Comparison of ENCODE assay signal across 13 mouse cellular contexts in the genomic region with DNA sequence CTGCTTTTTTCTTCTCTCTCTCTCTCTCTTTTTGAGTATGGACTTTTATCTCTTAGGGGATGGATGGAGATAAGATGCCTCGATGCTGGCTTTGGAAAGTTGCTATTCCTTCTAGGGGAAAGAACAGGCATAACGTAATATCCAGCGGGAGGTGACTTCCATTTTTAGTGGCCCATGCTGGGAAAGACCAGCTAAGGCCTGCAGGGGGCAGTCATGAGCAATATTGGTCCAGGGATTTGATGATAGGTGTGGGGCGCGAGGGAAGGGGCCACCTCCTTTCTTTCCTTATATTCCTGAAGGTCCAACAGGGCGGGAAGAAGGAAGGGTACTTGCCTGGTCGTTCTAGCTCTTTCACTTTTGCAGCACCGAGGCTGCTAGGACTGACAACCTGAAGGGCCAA.
DNase-seq lines count a peak whose midpoint lies in the region; ATAC-seq and TF ChIP-seq lines count a peak whose summit lies in the region.
"Had no signal": no experiment of that assay in that cellular context is flagged by ENCODE, and none has a peak within 500 bp of the region (broad histone marks: within the 10 kb centered on the region; RNA-seq: fewer than 3 reads in every experiment).

No protein-coding gene starts in this region.

- no peak overlapping the region for H3K4me2 ChIP-seq in kidney, postnatal 0 days (ENCODE audit: low read length)
- H3K4me2 ChIP-seq in stomach, postnatal 0 days (replicated peaks; ENCODE audit: low read depth): no peak overlapping the region
- H3K4me2 ChIP-seq: embryonic facial prominence, embryonic 12.5 days; forebrain, embryonic 12.5 days had no signal

- no peaks in the 10 kb centered on the region for H3K36me3 ChIP-seq in kidney, postnatal 0 days (ENCODE audit: insufficient read depth, low read length)
- no peaks in the 10 kb centered on the region for H3K36me3 ChIP-seq in stomach, postnatal 0 days (ENCODE audit: control insufficient read depth, insufficient read depth, low read length)
- H3K36me3 ChIP-seq: embryonic facial prominence, embryonic 12.5 days; forebrain, embryonic 12.5 days had no signal

- TF ChIP-seq EP300 in stomach, postnatal 0 days (optimal IDR thresholded peaks at IDR 0.05): no peak

- no peak for TF ChIP-seq POLR2A in bone marrow, adult 2 months (IDR thresholded peaks at IDR 0.05; ENCODE audit: borderline replicate concordance, control insufficient read depth, low read depth, low read length)

- no peak overlapping the region for H3K9ac ChIP-seq in kidney, postnatal 0 days (ENCODE audit: low read depth, low read length)
- no peak overlapping the region for H3K9ac ChIP-seq in stomach, postnatal 0 days (ENCODE audit: low read length)
- H3K9ac ChIP-seq: embryonic facial prominence, embryonic 12.5 days; forebrain, embryonic 12.5 days had no signal

- no peak overlapping the region for H3K27ac ChIP-seq in kidney, postnatal 0 days
- no peak overlapping the region for H3K27ac ChIP-seq in bone marrow, adult 2 months (ENCODE audit: control insufficient read depth, insufficient read depth, low read depth, low read length, poor library complexity)
- no peak overlapping the region for H3K27ac ChIP-seq in stomach, postnatal 0 days (replicated peaks)
- H3K27ac ChIP-seq: embryonic facial prominence, embryonic 12.5 days; forebrain, embryonic 12.5 days had no signal

- peak; percentile 31; the same call in 1 of the 2 replicates for TF ChIP-seq CTCF in kidney, postnatal 0 days (IDR thresholded peaks at IDR 0.05; ENCODE audit: low read depth)
- TF ChIP-seq CTCF in bone marrow, adult 2 months (IDR thresholded peaks at IDR 0.05; ENCODE audit: control insufficient read depth, insufficient read depth, low read length): peak; percentile 5; the same call in 1 of the 2 replicates
- peak; percentile 44 for TF ChIP-seq CTCF in stomach, postnatal 0 days (IDR thresholded peaks at IDR 0.05; ENCODE audit: low read depth)

- no peaks in the 10 kb centered on the region for H3K9me3 ChIP-seq in kidney, postnatal 0 days (replicated peaks; ENCODE audit: low read length)
- H3K9me3 ChIP-seq in stomach, postnatal 0 days (ENCODE audit: control insufficient read depth, low read length): no peaks in the 10 kb centered on the region
- H3K9me3 ChIP-seq: embryonic facial prominence, embryonic 12.5 days; forebrain, embryonic 12.5 days had no signal

- WGBS in kidney, postnatal 0 days: 92% methylated on average over 8 of the region's 8 CpGs
- 75% methylated on average over 8 of the region's 8 CpGs for WGBS in bone marrow, adult 2 months
- WGBS in stomach, postnatal 0 days: 86% methylated on average over 8 of the region's 8 CpGs

- no peak for DNase-seq in kidney, postnatal 0 days (ENCODE audit: low spot score)
- no peak for DNase-seq in kidney, postnatal 10 days
- peak; percentile 13 for DNase-seq in thymus, postnatal 14 days
- no peak for DNase-seq in thymus, postnatal 0 days (ENCODE audit: low spot score)
- no peak for DNase-seq in stomach, postnatal 0 days (ENCODE audit: low spot score)
- no peak for DNase-seq in MN1 (ENCODE audit: low spot score)
- DNase-seq in layer of hippocampus, adult 8-10 months (ENCODE audit: low spot score in 2 of 2): no peak
- DNase-seq: adrenal gland, postnatal 25 days; cerebellum, adult 9-11 months; kidney, postnatal 4 days had no signal

- ATAC-seq in kidney, postnatal 0 days (replicated peaks; ENCODE audit: low FRiP score, low read depth): no peak
- no peak for ATAC-seq in stomach, postnatal 0 days (ENCODE audit: low FRiP score, low TSS enrichment)

- no peaks in the 10 kb centered on the region for H3K27me3 ChIP-seq in kidney, postnatal 0 days (ENCODE audit: insufficient read depth, low read length)
- H3K27me3 ChIP-seq in stomach, postnatal 0 days (ENCODE audit: control insufficient read depth, insufficient read depth, low read length): no peaks in the 10 kb centered on the region
- H3K27me3 ChIP-seq: forebrain, embryonic 12.5 days had no signal

- H3K4me1 ChIP-seq in kidney, postnatal 0 days (replicated peaks; ENCODE audit: insufficient read depth, low read length): no peaks in the 10 kb centered on the region
- H3K4me1 ChIP-seq in bone marrow, adult 2 months (ENCODE audit: control insufficient read depth, insufficient read depth, low read length): no peaks in the 10 kb centered on the region
- no peaks in the 10 kb centered on the region for H3K4me1 ChIP-seq in stomach, postnatal 0 days (replicated peaks; ENCODE audit: control insufficient read depth, insufficient read depth)

- H3K4me3 ChIP-seq in kidney, postnatal 0 days (replicated peaks; ENCODE audit: low read depth, low read length): no peak overlapping the region
- H3K4me3 ChIP-seq in bone marrow, adult 2 months (replicated peaks; ENCODE audit: control insufficient read depth, low read depth, low read length): no peak overlapping the region
- no peak overlapping the region for H3K4me3 ChIP-seq in stomach, postnatal 0 days (ENCODE audit: low read depth, low read length)
- H3K4me3 ChIP-seq: embryonic facial prominence, embryonic 12.5 days; forebrain, embryonic 12.5 days had no signal
